15 mouse cellular contexts compared by ENCODE assay signal in the genomic region with DNA sequence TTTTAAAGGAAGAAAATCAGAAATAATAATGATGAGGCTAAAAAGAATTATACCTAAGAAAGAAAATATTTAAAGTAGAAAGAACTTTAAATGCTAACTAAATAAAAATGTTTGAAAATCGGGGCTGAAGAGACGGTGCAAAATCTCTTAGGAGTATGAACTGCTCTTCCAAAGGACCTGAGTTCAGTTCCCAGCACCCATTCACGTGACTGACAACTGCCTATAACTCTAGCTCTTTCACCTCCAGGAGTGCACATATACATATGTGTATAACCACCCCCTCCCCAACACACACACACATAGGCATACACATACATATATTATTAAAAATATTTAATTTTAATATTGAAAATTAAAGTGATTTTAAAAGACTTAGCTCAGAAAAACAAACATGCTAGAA.
"Had no signal": no experiment of that assay in that cellular context is flagged by ENCODE, and none has a peak within 500 bp of the region (broad histone marks: within the 10 kb centered on the region; RNA-seq: fewer than 3 reads in every experiment).

No protein-coding gene starts in this region.

- H3K36me3 ChIP-seq: neural tube, embryonic 13.5 days; neural tube, embryonic 15.5 days; stomach, embryonic 15.5 days had no signal

- H3K9me3 ChIP-seq: neural tube, embryonic 13.5 days; neural tube, embryonic 15.5 days; stomach, embryonic 15.5 days had no signal

- H3K4me2 ChIP-seq: neural tube, embryonic 13.5 days; neural tube, embryonic 15.5 days; stomach, embryonic 15.5 days had no signal

- DNase-seq: retina, postnatal 1 day; right cerebral cortex, adult 18-20 months; right cerebral cortex, postnatal 14 days; right cerebral cortex, postnatal 25 days; right cerebral cortex, postnatal 4 days; thymus, adult 18-20 months; thymus, adult 2 months; thymus, postnatal 14 days; thymus, postnatal 25 days; thymus, postnatal 36 days; thymus, postnatal 4 days had no signal

- H3K27ac ChIP-seq: neural tube, embryonic 13.5 days; neural tube, embryonic 15.5 days; stomach, embryonic 15.5 days; stomach, postnatal 0 days had no signal

- H3K9ac ChIP-seq: neural tube, embryonic 13.5 days; neural tube, embryonic 15.5 days; stomach, embryonic 15.5 days had no signal

- H3K4me1 ChIP-seq: neural tube, embryonic 13.5 days; stomach, embryonic 15.5 days had no signal

- H3K27me3 ChIP-seq: neural tube, embryonic 13.5 days; neural tube, embryonic 15.5 days; stomach, embryonic 15.5 days had no signal

- H3K4me3 ChIP-seq: neural tube, embryonic 13.5 days; neural tube, embryonic 15.5 days; stomach, embryonic 15.5 days had no signal
